Mouse (Mus musculus): ENCODE results near the gene Grm6.

Grm6 gene

DNA sequence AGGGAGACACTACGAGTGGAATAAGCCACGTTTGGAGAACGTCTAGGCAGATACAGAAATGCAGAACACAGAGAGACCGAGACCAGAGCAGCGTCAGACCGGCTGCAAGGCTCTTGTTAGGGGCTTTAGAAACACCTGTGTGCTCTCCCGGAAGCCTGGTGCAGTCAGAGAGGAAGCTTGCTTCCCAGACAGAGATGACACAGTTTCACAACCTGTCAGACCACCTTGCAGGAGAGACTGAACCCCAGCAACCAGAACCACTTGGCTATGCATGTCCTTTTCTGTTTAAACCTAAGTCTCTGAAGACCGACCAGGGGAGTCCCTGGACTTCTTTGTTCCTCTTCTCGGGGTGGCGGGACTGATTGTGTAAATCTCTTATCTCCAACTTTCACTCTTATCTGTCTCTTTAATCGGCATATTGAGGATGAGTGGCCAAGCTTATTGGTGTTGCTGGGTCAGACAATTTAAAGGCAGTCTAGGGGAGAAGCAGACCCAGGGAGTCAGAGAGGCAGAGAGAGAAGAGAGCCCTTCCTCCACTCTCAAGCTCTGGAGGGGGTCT is at the start of gene Grm6:
Gene Grm6 (plus strand): TSS at position 509 of the 559 bp plus-strand sequence.
- no peak for DNase-seq

DNA sequence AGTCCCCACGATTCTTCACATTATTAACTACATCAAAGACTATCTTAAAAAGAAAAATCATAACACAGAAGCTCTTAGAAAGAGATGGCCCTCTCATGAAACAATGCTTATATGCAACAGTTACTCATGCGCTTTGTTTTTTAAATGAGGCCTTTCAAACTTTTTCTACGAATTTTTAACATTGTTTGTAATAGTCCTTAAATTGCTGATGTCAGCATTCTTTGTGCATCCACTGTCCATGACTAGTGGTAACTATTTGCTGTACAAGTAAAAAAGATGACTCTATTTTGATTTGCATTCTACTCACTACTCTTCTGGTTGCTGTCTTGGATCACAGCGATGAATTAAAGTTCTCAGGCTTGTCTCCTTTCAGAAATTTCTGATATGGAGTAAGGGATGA is 36.3 kb upstream of the Grm6 start:
- no peak for DNase-seq

DNA sequence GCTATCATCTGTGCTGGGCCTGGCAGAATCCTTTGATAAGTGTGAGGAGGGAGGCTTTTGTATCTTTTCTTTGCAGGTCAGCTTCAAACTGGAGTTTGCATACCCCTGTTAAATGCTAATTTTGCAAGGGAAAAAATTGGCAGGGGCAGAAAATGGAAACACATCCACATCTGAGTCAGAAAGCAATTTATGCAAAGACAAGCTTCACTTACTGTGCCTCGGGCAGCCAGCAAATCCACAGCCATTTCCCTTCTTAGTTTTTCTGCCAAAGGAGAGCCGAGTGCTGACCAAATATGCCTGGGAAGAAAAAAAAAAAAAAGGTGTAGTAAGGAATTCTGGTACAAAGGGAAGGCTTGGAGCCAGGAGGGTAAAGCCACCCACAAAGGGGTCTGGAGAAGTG is 24.3 kb upstream of the Grm6 start:
- no peak for DNase-seq

DNA sequence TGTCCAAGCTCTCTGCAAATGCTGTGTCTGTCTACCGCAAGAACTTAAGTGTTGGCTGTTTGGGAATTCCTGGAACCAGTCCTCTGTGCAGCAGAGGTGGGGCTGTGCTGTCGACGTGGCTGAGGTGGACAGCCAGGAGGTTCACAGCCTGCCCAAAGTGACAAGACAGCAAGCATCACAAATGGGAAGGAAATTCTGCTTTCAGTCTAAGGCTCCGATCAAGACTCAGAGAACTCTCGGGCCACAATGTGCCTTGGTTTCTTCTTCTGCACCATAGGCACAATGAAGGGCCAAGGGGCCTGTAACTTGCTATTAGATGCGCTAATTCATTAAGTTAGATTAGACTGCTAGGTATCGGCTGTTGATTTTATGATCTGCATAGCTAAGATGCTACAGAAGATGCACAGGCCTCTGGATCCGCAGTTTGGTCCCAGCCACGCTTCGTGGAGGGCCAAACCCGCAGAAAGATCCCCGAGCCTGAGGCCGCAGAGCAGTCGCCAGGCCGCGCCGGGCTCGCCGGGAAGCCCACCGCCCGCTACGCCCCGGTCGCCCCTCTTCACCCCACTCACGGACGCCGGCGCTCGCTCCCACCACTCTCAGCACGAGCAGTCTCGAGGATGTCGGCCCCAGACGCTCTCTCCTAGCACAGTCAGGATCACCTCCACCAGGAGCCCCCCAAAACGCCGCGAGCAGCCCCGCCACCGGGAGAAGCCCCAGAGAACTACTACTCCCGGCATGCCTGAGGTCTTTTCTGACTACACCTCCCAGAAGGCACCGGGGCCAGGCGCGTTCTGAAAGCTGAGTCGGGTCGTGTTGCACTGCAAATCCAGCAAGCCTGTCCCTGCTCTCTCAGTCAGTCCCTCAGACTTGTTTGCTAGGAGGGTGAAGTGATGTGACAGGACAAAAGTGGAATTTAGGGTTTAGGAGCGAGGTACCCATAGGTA is 23.2 kb upstream of the Grm6 start, which contains the start of gene Zfp354c:
Gene Zfp354c (minus strand): TSS at position 715 of the 944 bp plus-strand sequence.
- DNase-seq: peak; percentile 92

DNA sequence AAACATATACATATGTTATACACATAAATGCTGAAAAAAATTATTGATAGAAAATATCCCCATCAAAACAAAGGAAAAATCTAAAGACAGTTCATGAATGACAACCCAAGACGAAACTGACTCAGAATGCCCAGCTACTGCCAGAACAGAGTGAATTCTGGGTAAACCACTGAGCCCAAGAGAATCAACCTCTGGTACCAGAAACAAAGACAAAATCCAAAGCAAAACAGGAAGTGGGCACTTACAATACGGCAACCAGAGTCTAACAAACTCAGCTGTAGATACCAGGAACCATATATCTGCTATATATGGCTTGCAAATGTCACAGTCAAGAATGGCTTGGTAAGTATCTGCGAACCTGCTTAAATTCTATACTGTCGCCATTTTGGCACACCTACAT is 14.8 kb upstream of the Grm6 start:
- no peak for DNase-seq

DNA sequence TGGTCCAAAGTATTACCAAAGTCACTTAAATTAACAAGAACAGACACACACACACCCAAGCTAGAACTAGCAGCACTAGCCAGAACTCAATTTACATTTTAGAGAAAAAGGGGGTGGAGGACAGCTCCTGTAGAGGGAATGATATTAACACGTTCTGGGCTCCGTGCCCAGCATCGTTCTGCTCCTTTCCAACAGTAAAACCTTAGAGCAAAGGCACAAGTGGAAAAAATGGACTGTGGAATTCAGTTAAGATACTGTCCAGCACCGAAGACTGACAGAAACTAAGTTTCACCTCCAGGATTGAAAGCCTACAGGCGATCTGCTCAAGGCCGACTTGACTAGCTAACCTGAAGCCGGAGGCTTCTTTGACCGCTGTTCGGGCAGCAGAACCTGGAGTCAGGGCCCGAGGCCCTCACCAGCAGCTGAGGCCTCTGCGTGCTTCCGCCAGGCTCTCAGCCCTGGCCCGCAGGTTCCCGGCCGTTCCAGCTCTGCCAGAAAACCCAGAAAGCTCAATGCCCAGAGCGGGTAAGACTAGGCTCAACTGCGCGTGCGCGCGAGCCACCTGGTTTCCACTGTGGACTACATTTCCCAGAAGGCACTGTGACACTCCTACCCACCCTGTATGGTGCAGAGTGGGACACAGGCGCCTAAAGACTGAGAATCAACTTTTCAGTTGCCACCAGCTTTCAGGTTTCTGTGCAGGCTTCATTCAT is 9.3 kb upstream of the Grm6 start, which contains the start of gene Zfp879:
Gene Zfp879 (minus strand): TSS at position 530 of the 713 bp plus-strand sequence.
- peak; percentile 94 for DNase-seq

DNA sequence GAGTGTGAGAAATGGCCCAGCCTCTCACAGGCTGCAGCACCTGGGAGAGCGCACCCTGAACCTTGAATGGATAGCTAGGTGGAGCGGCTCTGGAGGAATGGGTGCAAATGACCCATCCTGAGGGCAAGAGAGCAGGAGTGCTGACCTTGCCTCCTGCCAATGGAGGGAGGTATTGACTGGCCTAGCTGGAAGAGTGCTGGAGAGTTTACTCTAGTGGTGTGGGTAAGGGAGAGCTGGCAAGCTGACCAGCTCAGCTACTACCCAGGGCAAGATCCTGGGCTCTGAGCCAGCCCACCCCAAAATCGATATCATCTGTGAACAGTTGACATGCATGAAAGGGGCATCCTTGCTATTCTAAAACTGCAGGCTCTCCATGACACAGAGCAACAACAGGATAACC is 4.5 kb upstream of the Grm6 start:
- no peak for DNase-seq

DNA sequence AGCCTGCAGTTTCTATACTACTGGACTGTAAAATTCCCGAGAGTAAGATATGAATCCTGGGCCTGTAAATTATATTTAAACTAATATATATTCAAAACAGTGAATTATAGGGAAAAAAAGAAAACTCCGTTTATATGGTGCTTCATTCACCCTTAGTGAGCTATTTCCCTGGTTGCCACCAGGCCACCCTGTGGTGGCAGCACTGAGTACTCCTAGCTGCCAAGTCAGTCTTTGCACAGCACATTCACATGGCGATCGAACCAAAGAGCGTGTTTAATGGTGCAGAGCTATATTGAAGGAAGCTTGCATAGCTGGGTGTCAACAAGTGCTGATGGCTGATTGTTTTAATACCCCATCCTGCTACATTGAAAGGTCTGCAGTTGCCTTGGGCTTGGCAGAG is 3.4 kb upstream of the Grm6 start:
- DNase-seq: peak; percentile 46

DNA sequence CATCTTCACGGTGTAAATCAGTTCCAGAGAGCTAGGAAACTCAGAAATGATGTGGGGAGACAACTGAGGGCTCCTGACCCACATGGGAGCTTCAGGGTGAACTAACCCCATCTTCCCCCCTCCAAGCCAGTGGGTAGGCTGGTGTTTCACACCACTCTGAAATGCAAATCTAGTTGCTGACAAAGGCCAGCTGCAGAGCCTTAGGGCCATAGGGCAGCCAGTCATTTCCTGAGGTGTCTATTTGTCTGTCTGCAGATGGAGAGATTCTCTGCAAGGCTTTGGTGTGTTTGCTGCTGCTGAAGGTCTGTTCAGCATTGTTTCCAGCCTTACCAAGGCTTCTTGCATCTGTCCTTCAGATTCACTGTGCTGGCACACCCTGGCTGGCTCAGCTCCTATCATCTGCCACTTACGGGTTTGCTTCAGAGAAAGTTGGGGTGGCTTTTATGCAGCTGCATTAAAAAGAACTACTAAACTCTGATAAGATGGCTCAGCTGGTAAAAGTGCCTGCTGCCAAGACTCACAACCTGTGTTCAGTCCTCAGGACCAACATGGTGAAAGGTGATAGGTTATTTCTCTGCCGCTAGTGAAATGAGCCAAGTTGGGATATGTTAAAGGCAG is 1.9 kb upstream of the Grm6 start:
- no peak for DNase-seq

DNA sequence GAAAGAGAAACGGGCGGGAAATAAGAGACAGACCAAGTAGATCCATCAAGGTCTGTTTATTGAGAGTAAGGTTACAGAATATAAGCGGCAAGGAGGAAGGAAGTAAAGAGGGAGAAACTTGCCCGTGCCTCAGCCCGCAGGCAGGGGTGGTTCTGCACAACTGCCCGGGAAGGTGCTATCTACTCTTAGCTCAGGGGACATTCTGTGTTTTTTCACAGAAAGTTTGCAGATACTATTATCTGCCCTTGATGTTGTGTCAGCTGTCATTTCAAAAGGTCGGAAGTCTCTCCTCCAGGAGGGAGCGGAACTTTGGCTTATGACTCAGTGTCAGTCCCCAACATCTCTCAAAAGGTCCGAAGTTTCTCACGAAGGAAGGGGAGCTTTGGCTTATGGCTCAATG is 1.2 kb upstream of the Grm6 start:
- no peak for DNase-seq

DNA sequence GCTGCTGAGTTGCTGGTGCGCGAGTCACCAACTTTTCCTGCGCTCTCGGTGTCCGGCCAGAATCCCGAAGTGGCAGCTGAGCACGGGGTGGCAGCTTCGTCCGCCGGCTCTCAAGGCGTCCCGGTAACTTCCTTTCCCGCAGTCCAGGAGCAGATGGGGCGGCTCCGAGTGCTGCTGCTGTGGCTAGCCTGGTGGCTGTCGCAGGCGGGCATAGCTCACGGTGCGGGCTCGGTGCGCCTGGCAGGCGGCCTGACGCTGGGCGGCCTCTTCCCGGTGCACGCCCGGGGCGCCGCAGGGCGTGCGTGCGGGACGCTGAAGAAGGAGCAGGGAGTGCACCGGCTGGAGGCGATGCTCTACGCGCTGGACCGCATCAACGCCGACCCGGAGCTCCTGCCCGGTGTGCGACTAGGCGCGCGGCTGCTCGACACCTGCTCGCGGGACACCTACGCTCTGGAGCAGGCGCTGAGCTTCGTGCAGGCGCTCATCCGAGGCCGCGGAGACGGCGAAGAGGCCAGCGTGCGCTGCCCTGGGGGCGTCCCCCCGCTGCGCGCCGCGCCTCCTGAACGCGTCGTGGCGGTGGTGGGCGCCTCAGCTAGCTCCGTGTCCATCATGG is 610 bp downstream of the Grm6 start:
- DNase-seq: peak; percentile 51

DNA sequence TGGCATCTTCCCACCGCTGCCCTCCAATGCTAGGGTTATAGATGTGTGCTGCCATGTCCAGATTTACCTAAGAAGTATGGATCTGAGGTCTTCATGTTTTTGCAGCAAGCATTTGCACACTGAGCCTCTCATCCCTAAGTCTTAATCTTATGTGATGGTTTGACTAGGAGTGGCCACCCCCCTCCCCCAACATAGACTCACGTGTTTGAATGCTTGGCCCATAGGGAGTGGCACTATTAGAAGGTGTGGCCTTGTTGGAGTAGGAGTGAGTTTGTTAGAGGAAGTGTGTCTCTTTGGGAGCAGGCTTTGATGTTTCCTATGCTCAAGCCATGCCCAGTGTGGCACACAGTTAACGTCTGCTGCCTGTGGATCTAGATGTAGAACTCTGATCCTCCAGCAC is 28.2 kb downstream of the Grm6 start:
- DNase-seq: no peak

DNA sequence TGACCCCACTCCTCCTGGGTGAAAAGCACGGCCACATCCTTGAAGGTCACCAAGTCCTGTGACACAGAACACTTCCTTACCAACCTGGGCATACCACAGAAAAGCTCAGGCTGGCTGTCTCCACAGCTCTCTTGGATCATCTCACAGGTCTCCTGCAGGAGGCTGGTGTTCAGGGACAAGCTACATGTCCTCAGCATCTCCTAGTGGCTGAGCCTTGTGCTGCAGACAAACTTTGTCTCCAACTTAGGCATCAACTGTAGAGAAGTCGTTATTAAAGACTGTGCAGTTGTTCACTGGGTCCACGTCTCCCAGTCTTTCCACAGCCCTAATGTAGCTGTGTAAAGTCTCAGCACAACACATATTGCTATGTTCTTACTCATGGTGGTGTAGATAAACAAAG is 33.3 kb downstream of the Grm6 start:
- no peak for DNase-seq

DNA sequence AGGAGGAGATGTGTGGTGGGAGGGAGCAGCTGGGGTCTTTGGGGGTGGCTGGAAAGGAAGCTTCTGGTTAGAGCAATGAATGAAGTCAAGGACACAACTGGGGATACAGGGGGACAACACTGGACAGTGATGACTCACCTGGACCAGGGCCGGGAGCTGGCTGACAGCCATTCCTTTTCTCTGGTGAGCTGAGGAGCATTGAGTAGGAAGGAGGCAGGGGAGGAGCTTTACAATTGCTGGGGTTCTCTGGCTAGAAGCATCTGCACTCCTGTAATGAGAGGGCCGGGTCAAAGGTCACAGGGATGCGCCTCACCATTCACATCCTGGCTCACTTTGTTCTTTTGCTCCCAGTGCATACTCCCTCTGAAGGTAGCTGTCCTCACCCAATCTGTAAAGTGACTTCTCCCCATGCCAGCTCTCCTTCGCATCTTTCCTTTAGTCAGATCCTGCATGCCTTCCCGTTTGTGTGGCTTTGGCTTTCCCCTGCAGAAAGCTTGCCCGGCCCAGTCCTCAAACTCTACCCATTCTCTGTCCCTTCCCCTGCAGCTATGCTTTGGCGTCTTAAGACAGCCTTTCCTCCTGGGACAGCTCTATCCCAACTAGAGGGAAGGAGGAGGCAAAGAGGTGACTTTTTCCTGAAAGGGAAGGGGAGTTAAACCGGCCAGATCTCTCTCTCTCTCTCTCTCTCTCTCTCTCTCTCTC is 35.9 kb downstream of the Grm6 start:
- peak; percentile 16 for DNase-seq

DNA sequence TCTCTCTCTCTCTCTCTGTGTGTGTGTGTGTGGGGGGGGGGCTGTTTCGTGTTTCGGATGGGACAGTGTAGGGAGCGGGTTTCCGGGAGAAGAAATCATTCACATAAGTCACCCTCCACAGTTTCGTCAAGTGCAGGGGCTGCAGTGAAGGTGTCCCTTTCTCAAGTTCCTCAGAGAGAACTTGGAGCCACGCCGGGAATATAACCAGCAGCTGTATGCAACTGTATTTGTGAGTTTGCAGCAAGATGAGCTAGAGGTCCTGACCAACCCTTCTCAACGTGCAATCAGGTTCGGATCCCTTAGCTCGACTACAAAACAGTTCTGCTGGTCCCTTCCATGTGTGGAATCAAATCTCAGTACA is 36.4 kb downstream of the Grm6 start:
- no peak for DNase-seq

DNA sequence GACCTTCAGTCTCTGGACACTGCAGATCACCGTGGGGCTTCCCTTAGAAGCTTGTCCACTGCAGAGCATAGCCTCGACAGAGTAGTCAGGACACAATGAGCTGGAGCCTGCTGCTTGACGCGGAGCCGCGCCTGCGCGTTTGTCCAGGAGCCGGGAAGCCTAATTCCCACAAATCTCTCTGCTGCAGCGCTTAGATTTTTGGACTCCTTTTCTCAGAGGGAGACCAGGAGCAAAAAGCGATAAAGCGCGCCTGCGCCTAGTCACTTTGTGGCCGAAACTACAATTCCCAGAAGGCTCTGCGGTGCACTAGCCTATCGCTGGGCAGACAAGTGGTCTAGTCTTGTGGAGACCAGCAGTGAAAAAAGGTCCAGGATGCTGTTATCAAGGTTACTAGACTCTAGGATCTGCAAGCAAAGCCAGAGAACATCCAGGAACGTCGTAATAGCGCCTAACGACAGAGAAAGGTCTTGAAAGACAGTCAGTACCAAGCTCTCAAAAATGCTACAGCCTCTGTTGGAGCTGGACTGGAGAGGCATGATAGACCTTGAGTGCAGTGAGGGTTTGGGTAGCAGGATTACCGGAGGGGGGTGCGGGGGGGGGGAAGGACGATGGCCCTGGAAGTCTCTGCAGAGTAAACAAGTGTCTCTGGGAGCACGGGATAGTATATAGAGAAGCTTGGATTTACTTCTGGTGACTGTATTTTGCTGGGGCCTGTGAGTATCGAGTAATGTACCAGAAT is 37.1 kb downstream of the Grm6 start, which contains the start of gene Zfp454:
Gene Zfp454 (minus strand): TSS at position 262 of the 739 bp plus-strand sequence.
- peak; percentile 97 for DNase-seq

DNA sequence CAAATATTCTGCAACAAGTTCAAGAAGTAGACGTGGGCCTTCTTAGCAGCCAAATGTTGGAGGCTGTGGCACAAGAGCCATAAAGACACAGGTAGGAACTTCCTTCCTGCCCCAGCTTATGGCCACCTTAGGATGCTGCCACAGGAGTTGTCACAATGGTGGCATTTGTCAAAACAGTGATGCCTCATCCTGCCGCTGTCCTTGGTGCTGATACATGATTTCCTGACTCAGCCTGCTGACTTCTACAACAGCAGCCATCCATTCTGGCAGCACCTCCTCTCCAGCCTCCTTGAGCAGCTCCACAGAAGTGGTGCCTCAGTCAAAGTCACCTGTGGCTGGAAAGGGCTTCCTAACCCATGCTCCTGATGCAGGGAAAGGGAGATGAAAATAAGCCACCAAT is 42.0 kb downstream of the Grm6 start:
- no peak for DNase-seq

DNA sequence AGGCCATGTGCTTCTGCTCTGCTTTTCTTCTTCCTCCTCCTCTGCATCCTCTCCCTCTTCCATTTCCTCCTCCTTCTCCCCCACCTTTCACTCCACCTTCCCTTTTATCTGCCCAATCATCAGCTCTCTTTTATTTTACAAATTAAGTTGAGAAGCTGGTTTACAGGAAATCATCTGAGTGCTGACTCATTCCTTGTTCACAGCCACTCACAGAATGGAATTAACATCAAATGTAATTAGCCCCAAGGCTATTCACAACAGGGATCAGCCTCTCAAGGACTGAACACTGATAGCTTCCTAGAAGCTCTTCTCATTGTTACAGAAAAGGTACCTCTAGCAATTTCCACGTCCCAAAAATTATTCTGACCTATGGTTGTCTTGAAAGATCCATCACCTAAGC is 46.9 kb downstream of the Grm6 start:
- no peak for DNase-seq

DNA sequence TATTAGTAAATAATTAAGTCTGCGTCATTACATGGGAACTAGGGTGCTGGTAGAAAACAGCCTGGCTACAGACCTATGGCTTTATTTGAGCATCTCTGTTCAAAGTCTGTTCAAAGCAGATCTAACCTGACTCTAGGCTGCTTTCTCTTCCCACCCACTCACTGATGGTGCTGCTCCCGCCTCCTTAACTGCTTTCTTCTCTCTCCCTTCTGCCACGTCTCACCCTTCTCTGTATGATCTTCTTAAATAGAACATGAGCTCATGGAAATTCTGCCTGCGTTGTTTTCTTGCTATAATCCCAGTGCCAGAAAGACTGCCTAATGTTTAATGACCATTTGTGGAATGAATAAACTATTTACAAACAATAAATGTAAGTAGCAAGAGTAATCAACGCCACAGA is 57.7 kb downstream of the Grm6 start:
- DNase-seq: no peak

DNA sequence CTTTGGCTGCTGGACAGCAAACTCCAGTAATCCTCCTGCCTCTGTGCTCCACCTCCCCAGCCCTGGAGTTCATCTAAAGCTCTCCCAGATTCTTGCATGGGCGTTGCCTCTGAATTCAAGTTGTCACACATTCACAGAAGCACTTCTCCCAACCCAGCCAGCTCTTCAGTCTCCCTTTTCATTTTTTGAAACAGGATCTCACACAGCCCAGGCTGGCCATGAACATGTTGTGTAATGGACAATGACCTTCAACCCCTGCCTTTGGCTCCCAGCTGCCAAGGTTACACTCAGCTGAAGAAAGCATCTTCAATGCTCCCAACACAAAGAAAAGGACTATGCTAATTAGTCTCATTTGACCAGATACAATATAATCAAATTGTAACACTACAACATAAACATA is 62.8 kb downstream of the Grm6 start:
- DNase-seq: no peak

DNA sequence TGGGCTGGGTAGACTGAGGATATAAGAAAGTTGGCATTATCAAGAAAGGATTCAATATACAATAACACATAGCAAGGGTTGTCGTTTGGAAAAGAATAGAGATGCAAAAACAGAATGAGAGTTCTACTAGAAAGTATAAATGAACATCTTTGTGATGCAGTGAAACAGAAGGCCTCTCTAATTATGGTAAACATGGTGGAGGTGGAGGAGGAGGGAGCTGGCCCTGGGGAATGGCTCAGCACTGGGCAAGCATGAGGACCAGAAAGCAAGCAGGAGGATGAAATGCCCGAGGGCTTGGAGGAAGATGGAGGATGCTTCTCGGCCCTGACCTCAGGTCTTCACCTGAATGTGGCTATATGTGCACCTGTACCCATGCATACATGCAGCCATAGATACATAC is 64.0 kb downstream of the Grm6 start:
- no peak for DNase-seq
